Mouse (Mus musculus): ENCODE measurements around the gene Selenon.

Selenon gene

GRCm38 (mm10) chr4:134546814-134547705, 4.9 kb downstream of the Selenon start:
- DNase-seq (ENCODE audit: low spot score) = no peak

GRCm38 (mm10) chr4:134543261-134543660, 8.7 kb downstream of the Selenon start:
- peak; percentile 83 for DNase-seq (ENCODE audit: low spot score)

- no peak for DNase-seq (ENCODE audit: low spot score)
Observed at GRCm38 (mm10) chr4:134542726-134543125, 9.2 kb downstream of the Selenon start.

- no peak for DNase-seq (ENCODE audit: low spot score)
Observed at GRCm38 (mm10) chr4:134538997-134539580, 12.9 kb downstream of the Selenon start.

- DNase-seq (ENCODE audit: low spot score) = no peak
Observed at GRCm38 (mm10) chr4:134535787-134536151, 16.2 kb downstream of the Selenon start.

GRCm38 (mm10) chr4:134534932-134535786, 16.8 kb downstream of the Selenon start, which contains the start of gene Mtfr1l:
Gene Mtfr1l (minus strand): TSS chr4:134535387.
- DNase-seq (ENCODE audit: low spot score) = peak; percentile 89

GRCm38 (mm10) chr4:134534124-134534886, 17.7 kb downstream of the Selenon start:
- no peak for DNase-seq (ENCODE audit: low spot score)

- DNase-seq (ENCODE audit: low spot score) = no peak
Observed at GRCm38 (mm10) chr4:134533421-134533820, 18.5 kb downstream of the Selenon start.

GRCm38 (mm10) chr4:134532928-134533327, 19.0 kb downstream of the Selenon start:
- DNase-seq (ENCODE audit: low spot score) = no peak

GRCm38 (mm10) chr4:134526220-134526619, 25.7 kb downstream of the Selenon start:
- DNase-seq (ENCODE audit: low spot score) = no peak

GRCm38 (mm10) chr4:134525806-134526205, 26.2 kb downstream of the Selenon start:
- no peak for DNase-seq (ENCODE audit: low spot score)

- DNase-seq (ENCODE audit: low spot score) = no peak
Observed at GRCm38 (mm10) chr4:134523447-134523846, 28.5 kb downstream of the Selenon start.

GRCm38 (mm10) chr4:134519281-134519680, 32.7 kb downstream of the Selenon start:
- no peak for DNase-seq (ENCODE audit: low spot score)

GRCm38 (mm10) chr4:134518541-134518940, 33.4 kb downstream of the Selenon start:
- DNase-seq (ENCODE audit: low spot score) = no peak

GRCm38 (mm10) chr4:134517719-134518118, 34.2 kb downstream of the Selenon start:
- no peak for DNase-seq (ENCODE audit: low spot score)

GRCm38 (mm10) chr4:134516981-134517380, 35.0 kb downstream of the Selenon start:
- no peak for DNase-seq (ENCODE audit: low spot score)

GRCm38 (mm10) chr4:134515614-134516013, 36.4 kb downstream of the Selenon start:
- no peak for DNase-seq (ENCODE audit: low spot score)

GRCm38 (mm10) chr4:134514309-134514930, 37.5 kb downstream of the Selenon start:
- DNase-seq (ENCODE audit: low spot score) = no peak

- no peak for DNase-seq (ENCODE audit: low spot score)
Observed at GRCm38 (mm10) chr4:134512798-134513197, 39.2 kb downstream of the Selenon start.

- no peak for DNase-seq (ENCODE audit: low spot score)
Observed at GRCm38 (mm10) chr4:134511730-134512129, 40.2 kb downstream of the Selenon start.

GRCm38 (mm10) chr4:134510845-134511411, 41.0 kb downstream of the Selenon start, which contains the start of gene Aunip:
Gene Aunip (plus strand): TSS chr4:134510999.
- DNase-seq (ENCODE audit: low spot score) = peak; percentile 51

All from urinary bladder, postnatal 10 days (tissue).